Mouse (Mus musculus): ENCODE results near the gene Znrf3. TPM values are rescaled to one million over a fixed set of nuclear protein-coding genes. Genes with fewer than 3 reads are reported as not detected.

Gene Znrf3
- total and polyA plus RNA-seq, 3 experiments = 2.1 to 7.7 (median 3.1) TPM

GRCm38 (mm10) chr11:5412644-5413190 lies 31.9 kb downstream of the Znrf3 start:
- Histone ChIP-seq H3K4me3 (ENCODE audit: low read depth, low read length) (no peak overlapping the region), H3K4me1 (ENCODE audit: insufficient read depth, low read depth, low read length) (peaks cover 4% of the 10 kb centered on the region; the same call in 1 of the 2 replicates), H3K9me3 (replicated peaks) (no peaks in the 10 kb centered on the region), H3K36me3 (replicated peaks) (peaks cover 5% of the 10 kb centered on the region), H3K27me3 (ENCODE audit: insufficient read depth, low read length) (no peaks in the 10 kb centered on the region)
- ATAC-seq (ENCODE audit: extremely low read depth, insufficient number of reproducible peaks, low FRiP score, poor library complexity, severe bottlenecking) (no peak), DNase-seq (ENCODE audit: low spot score) (no peak)
- TF ChIP-seq CTCF (IDR thresholded peaks at IDR 0.05; ENCODE audit: low read depth, low read length) = no peak

GRCm38 (mm10) chr11:5411577-5411976 lies 33.1 kb downstream of the Znrf3 start:
- DNase-seq (ENCODE audit: low spot score) (no peak), ATAC-seq (ENCODE audit: extremely low read depth, insufficient number of reproducible peaks, low FRiP score, poor library complexity, severe bottlenecking) (no peak)
- H3K27me3 ChIP-seq (ENCODE audit: insufficient read depth, low read length) = no peaks in the 10 kb centered on the region
- H3K4me3 ChIP-seq (ENCODE audit: low read depth, low read length) = no peak overlapping the region
- no peak for TF ChIP-seq TAL1 (conservative IDR thresholded peaks at IDR 0.05; ENCODE audit: low read depth, low read length)
- no peak for TF ChIP-seq GATA2 (IDR thresholded peaks at IDR 0.05; ENCODE audit: borderline replicate concordance, low read depth, low read length)
- no peak for TF ChIP-seq CTCF (IDR thresholded peaks at IDR 0.05; ENCODE audit: low read depth, low read length)
- no peak for TF ChIP-seq POLR2AphosphoS5 (IDR thresholded peaks at IDR 0.05; ENCODE audit: insufficient replicate concordance, low read depth, low read length)
- TF ChIP-seq GATA1 (IDR thresholded peaks at IDR 0.05; ENCODE audit: borderline replicate concordance, low read length) = no peak
- peaks cover 4% of the 10 kb centered on the region; the same call in 1 of the 2 replicates for H3K4me1 ChIP-seq (ENCODE audit: insufficient read depth, low read depth, low read length)
- H3K9me3 ChIP-seq (replicated peaks) = no peaks in the 10 kb centered on the region
- H3K36me3 ChIP-seq (replicated peaks) = peaks cover 5% of the 10 kb centered on the region

- ATAC-seq (ENCODE audit: extremely low read depth, insufficient number of reproducible peaks, low FRiP score, poor library complexity, severe bottlenecking) = no peak
- TF ChIP-seq GATA1 (IDR thresholded peaks at IDR 0.05; ENCODE audit: borderline replicate concordance, low read length) (no peak), CTCF (IDR thresholded peaks at IDR 0.05; ENCODE audit: low read depth, low read length) (no peak), POLR2AphosphoS5 (IDR thresholded peaks at IDR 0.05; ENCODE audit: insufficient replicate concordance, low read depth, low read length) (no peak), GATA2 (IDR thresholded peaks at IDR 0.05; ENCODE audit: borderline replicate concordance, low read depth, low read length) (no peak), TAL1 (conservative IDR thresholded peaks at IDR 0.05; ENCODE audit: low read depth, low read length) (no peak)
- Histone ChIP-seq H3K27me3 (ENCODE audit: insufficient read depth, low read length) (no peaks in the 10 kb centered on the region), H3K36me3 (replicated peaks) (peaks cover 16% of the 10 kb centered on the region), H3K4me3 (ENCODE audit: low read depth, low read length) (no peak overlapping the region), H3K4me1 (ENCODE audit: insufficient read depth, low read depth, low read length) (no peaks in the 10 kb centered on the region), H3K9me3 (replicated peaks) (no peaks in the 10 kb centered on the region)
- no peak for DNase-seq (ENCODE audit: low spot score)
These were observed 40.5 kb downstream of the Znrf3 start for GRCm38 (mm10) chr11:5404180-5404579.

- peaks cover 16% of the 10 kb centered on the region for H3K36me3 ChIP-seq (replicated peaks)
- DNase-seq (ENCODE audit: low spot score) (no peak), ATAC-seq (ENCODE audit: extremely low read depth, insufficient number of reproducible peaks, low FRiP score, poor library complexity, severe bottlenecking) (no peak)
- H3K9me3 ChIP-seq (replicated peaks) = no peaks in the 10 kb centered on the region
- H3K4me1 ChIP-seq (ENCODE audit: insufficient read depth, low read depth, low read length) = no peaks in the 10 kb centered on the region; the same call in 1 of the 2 replicates
- H3K4me3 ChIP-seq (ENCODE audit: low read depth, low read length) = no peak overlapping the region
- H3K27me3 ChIP-seq (ENCODE audit: insufficient read depth, low read length) = no peaks in the 10 kb centered on the region
- no peak for TF ChIP-seq POLR2AphosphoS5 (IDR thresholded peaks at IDR 0.05; ENCODE audit: insufficient replicate concordance, low read depth, low read length)
- TF ChIP-seq TAL1 (conservative IDR thresholded peaks at IDR 0.05; ENCODE audit: low read depth, low read length) = no peak
- TF ChIP-seq GATA2 (IDR thresholded peaks at IDR 0.05; ENCODE audit: borderline replicate concordance, low read depth, low read length) = no peak
- TF ChIP-seq GATA1 (IDR thresholded peaks at IDR 0.05; ENCODE audit: borderline replicate concordance, low read length) = no peak
- no peak for TF ChIP-seq CTCF (IDR thresholded peaks at IDR 0.05; ENCODE audit: low read depth, low read length)
These were observed 42.4 kb downstream of the Znrf3 start for GRCm38 (mm10) chr11:5402127-5402733.

GRCm38 (mm10) chr11:5398301-5399053 lies 46.2 kb downstream of the Znrf3 start:
- TF ChIP-seq GATA1 (IDR thresholded peaks at IDR 0.05; ENCODE audit: borderline replicate concordance, low read length) (no peak), TAL1 (conservative IDR thresholded peaks at IDR 0.05; ENCODE audit: low read depth, low read length) (no peak), GATA2 (IDR thresholded peaks at IDR 0.05; ENCODE audit: borderline replicate concordance, low read depth, low read length) (no peak), POLR2AphosphoS5 (IDR thresholded peaks at IDR 0.05; ENCODE audit: insufficient replicate concordance, low read depth, low read length) (no peak), CTCF (IDR thresholded peaks at IDR 0.05; ENCODE audit: low read depth, low read length) (no peak)
- no peak for DNase-seq (ENCODE audit: low spot score)
- Histone ChIP-seq H3K9me3 (replicated peaks) (no peaks in the 10 kb centered on the region), H3K4me3 (ENCODE audit: low read depth, low read length) (no peak overlapping the region), H3K27me3 (ENCODE audit: insufficient read depth, low read length) (no peaks in the 10 kb centered on the region), H3K36me3 (replicated peaks) (peaks cover 12% of the 10 kb centered on the region), H3K4me1 (ENCODE audit: insufficient read depth, low read depth, low read length) (peaks cover 3% of the 10 kb centered on the region; the same call in 1 of the 2 replicates)
- no peak for ATAC-seq (ENCODE audit: extremely low read depth, insufficient number of reproducible peaks, low FRiP score, poor library complexity, severe bottlenecking)

All from G1E (cell line).